Mouse (Mus musculus) megakaryocyte progenitor cell, adult 5-6 weeks (primary cell): ENCODE results near the gene Jak2. TPM values are rescaled to one million over a fixed set of nuclear protein-coding genes. Genes with fewer than 3 reads are reported as not detected.

Experiments
- ATAC-seq: replicated peaks from 2 replicates; pipeline ENCODE4 v1.8.0; 2016; ENCODE audit warnings: mild to moderate bottlenecking, moderate TSS enrichment, inconsistent platforms; ENCODE audit not compliant: poor library complexity
- total RNA-seq, 2 experiments: library from RNA; stranded (forward) in 1 of 2; stranded (reverse) in 1 of 2; fragments of 157-497, 149-512 nt in 1 of 2; fragments of 200-1000 nt in 1 of 2; gene quantifications; 2 replicates each; pipeline versions ENCODE4 v1.2.3 to v1.2.4; 2015 to 2017

The Jak2 gene
- total RNA-seq, 2 experiments from 2014 or later = 36.7 to 41.7 TPM

DNA sequence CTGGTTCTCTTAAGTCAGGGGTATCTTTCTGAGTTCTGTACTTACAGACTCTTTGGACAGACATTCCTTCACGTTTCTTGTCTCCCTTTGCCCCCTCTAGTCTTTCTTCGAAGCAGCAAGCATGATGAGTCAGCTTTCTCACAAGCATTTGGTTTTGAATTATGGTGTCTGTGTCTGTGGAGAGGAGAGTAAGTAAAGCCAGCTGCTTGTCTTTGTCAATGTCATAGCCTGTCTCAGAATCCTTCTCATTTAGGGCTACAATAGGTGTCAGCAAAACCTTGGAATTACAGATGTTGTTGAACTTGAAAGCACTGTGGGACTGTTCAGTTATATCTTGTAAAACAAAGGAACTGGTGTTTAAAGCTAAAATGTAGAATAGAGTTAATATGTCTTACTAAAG, 43.1 kb downstream of the Jak2 start:
- no peak for ATAC-seq

DNA sequence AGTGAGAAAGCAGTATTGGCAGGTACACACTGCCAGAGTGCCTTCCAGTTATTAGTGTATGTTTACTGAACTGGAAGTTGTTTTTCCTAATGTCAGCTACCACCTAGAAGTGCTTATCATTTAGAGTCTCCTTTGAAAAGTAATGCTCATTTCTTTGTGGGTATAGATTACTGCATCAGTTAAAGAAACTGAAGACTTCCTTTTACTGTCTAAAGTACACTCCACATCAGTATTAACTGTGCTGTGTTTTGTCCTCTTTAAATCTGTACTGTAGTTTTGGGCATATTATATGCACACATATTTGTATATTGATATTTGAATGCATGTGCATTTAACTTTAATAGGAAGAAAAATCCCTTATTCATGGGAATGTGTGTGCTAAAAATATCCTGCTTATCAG, 44.5 kb downstream of the Jak2 start:
- ATAC-seq = no peak

- ATAC-seq = no peak
Observed at GRCm38 (mm10) chr19:29297366-29297765, 45.7 kb downstream of the Jak2 start.

GRCm38 (mm10) chr19:29300919-29301318, 49.3 kb downstream of the Jak2 start:
- no peak for ATAC-seq

DNA sequence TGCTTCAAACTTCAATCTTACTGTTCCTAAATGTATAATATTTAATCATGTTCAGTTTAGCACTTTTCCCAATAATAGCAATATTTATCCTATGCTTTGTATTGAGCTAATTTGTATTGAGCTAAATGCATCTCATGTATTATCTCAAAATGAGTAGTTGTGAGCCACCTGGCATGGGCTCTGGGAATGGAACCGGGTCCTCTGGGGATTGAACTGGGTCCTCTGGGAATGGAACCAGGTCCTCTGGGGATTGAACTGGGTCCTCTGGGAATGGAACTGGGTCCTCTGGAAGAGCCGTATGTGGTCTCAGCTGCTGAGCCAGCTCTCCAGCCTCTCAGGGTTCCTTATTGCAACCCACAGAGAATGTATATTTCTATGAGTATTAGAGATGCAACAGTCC, 50.5 kb downstream of the Jak2 start:
- no peak for ATAC-seq

DNA sequence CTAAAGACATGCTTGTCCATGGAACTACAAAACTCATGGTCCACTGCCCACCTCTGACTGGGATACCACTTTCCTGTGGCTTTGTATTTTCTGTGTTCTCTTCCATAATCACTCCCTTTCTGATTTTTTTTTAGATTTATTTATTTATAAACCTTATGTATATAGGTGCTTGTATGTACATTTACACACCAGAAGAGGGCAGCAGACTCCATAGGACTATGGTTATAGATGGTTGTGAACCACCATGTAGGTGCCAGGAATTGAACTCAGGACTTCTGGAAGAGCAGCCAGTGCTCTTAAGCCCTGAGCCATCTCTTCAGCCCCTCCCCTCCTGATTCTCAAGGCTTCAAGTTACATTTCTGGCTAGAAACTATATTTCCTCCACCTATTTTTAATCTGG, 57.2 kb downstream of the Jak2 start:
- no peak for ATAC-seq

DNA sequence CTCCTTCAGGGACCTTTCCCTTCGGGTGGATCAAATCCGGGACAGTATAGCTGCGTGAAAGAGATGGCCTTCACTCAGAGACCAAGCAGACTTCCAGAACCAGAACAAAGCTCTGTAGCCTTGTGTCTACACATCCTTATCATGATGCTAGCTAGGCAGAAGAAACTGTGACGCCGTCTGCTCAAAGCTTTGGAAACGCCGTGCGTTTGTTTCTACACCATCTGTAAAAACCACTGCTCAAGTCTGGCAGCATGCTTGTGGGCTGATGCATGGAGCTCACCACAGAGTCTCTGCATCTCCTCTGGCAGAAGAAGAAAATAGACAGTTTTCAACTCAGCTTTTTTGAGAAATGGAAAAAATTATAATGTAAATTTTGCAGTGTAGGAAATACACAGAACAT, 60.2 kb downstream of the Jak2 start:
- no peak for ATAC-seq

GRCm38 (mm10) chr19:29312661-29313060, 61.0 kb downstream of the Jak2 start:
- ATAC-seq = no peak

DNA sequence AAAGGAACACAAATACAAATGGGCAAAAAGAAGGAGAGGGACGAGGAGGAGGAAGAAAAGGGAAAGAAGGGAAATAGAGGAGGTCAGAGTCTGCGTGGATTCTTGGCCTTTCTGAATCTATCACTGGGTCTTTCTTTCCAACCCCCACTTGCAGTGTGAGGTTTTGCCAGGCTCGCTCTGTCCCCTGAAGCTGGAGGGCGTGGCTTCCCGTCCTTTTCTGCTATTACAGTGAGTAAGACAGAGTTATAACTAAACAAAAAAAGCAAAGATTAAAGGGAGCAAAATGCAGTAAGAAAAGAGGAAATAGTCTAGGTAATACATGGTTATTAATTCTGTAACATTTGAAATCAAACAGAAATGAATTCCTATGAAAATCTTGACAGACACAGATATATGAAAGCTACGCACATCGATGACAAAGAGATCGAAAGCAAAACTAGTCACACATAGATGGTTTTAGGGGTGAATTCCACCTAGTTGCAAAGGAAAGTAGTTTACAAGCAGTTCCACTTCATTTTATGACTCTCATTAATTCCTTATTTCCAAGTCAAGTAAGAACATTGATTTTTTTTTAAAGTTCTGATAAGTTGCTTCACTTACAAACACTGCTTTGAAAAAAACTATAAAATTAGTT, 71.9 kb downstream of the Jak2 start:
- ATAC-seq = 0 out of 2 replicates have a peak, but pooled peaks have one; percentile 29

DNA sequence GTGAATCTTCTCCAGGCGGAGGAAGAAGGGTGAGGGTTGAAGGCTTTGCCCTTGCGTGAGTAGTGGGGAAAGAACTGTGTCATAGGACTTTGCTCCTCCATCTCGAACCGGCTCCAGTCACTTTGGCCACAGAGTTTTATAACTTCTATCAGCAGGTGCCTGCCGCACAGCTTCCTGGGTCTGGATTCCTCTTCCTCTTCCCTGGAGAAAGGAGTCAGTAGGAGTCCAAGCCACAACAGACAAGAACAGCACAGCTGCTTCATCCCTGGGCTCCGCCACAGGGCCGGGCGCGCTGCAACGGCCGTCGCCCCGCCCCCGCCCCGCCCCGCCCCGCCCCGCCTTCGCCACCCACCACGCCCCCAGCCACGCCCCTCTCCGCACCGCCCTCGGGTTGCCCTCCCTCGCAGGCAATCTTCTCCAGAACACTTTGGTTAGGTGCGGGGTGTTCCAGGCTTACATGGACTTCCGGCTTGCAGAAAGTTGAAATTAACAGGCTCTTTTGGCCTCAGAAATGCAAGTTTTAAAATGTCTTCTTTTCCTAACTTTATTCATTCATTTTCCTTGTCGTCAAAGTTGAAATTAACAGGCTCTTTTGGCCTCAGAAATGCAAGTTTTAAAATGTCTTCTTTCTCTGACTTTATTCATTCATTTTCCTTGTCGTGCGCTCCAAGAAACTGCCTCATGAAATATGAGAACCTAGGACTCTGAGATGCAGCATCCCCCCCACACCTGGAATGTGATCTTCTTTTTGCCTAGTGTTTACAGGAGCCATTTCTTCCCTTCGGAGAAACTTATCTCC, 73.6 kb downstream of the Jak2 start, which contains the start of gene Insl6:
Gene Insl6 (minus strand): TSS at position 304 of the 799 bp plus-strand sequence.
- peak; percentile 96 for ATAC-seq

- no peak for ATAC-seq
Observed at GRCm38 (mm10) chr19:29325852-29326180, 74.2 kb downstream of the Jak2 start.

GRCm38 (mm10) chr19:29326396-29326795, 74.8 kb downstream of the Jak2 start:
- no peak for ATAC-seq

- no peak for ATAC-seq
Observed at GRCm38 (mm10) chr19:29326822-29327552, 75.4 kb downstream of the Jak2 start.

- no peak for ATAC-seq
Observed at GRCm38 (mm10) chr19:29334068-29334745, 82.6 kb downstream of the Jak2 start, which contains the start of gene Rln1. Gene Rln1, minus strand, starts transcription at chr19:29334670.

DNA sequence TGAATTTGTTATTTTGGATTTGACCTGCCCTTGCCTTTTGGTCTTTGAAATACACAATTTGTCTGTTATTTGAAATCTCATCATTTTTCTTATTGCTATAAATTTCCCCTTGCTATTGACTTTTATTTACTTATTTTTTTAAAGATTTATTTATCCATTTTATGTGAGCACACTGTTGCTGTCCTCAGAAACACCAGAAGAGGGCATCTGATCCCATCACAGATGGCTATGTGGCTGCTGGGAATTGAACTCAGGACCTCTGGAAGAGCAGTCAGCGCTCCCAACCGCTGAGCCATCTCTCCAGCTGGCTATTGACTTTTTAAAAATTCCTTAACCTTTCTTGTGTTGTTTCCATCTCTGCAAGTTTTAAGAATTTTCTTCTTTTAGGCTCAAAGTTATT, 85.0 kb downstream of the Jak2 start:
- no peak for ATAC-seq

DNA sequence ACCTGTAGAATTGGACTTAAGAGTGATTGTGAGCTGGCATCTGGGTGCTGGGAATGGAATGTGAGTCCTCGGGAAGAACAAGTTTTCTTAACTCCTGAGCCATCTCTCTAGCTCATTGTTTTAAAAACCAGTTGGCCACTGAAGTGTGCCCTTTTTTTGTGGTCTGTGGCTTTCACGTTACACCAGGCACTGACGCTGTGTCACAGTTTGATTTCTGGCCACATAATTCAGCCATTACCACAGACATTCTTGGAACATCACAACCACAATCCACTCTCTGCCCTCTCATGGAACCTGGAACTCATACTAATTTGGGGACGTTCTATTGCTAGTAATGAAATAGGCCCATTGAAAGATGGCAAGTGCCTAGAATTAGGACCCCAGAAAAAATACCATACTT, 89.4 kb downstream of the Jak2 start:
- 0 out of 2 replicates have a peak, but pooled peaks have one; percentile 11 for ATAC-seq

DNA sequence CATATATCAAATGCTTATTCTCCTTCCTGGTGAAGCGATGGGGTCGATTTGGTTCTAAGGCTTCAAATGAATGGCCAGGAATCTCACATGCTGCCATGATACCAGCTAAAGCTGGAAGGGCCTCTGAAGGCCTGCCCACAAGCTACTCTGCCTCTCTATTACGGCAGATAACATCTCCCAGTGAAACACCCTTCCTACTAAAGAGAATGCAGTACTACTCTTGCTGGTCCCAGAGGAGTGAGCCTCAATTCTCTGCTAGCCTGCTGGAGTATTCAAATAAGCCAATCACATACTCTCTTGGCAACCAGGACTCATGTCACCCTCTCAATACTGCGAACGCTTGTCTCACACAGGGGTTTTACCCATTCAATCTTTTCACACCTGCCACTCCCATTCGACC, 90.7 kb downstream of the Jak2 start:
- ATAC-seq = no peak

DNA sequence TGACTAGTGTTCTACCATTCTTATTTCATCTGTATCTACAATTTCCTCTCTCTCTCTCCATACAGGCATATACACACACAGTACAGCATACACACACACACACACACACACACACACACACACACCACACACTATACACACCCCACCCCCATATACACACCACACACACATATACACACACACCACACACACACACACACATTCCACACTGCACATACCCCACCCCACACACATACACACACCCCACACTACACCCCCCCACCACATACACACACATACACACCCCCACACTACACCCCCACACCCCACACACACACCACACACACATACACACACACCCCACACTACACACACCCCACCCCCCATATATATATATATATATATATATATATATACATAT, 93.2 kb downstream of the Jak2 start:
- ATAC-seq = no peak

DNA sequence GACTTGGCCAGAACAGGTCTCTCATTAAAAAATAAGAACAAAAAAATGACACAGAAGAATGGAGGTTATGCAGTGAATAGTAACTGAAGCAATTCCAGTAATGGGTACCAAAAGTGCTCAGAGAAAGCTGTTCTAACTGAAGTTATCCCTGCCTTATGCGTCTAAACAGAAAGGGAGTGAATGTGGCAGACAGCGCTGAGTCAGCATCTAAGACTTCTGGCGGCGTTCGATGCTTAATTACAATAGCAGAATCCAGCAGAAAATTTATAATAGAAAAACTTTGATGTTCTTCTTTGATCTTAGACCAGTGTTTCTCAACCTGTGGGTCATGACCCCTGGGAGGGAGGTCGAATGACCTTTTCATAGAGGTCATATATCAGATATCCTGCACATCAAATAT, 94.0 kb downstream of the Jak2 start:
- no peak for ATAC-seq

- no peak for ATAC-seq
Observed at GRCm38 (mm10) chr19:29350991-29351390, 99.4 kb downstream of the Jak2 start.
